In the genomic region with DNA sequence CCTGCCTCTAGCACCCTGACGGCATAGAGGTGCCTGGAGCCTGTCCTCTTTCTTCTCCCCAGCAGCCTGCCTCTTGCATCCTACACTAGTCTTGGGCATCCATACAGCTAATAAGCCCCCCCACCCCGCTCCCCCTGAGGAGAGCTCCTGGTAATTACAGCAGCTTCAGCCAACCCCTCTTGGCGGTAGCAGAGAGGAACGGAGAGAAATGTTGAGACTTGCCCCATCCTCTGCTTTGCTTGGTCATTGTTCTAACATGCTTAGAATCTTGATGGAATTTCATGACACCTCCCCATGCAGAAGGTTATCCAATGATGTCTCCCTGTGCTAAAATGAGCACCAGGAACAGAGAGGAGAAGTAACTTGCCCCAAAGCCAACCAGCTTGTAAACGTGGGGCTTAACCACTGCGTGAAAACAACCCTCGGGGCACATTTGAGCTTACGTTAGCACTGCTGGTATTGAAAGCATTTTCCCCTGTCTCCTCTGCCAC, we compare ENCODE assay signal across 27 mouse cellular contexts. TPM values are rescaled to one million over a fixed set of nuclear protein-coding genes. Genes with fewer than 3 reads are reported as not detected.
DNase-seq lines count a peak whose midpoint lies in the region; ATAC-seq lines count a peak whose summit lies in the region.
"Had no signal": no experiment of that assay in that cellular context is flagged by ENCODE, and none has a peak within 500 bp of the region (broad histone marks: within the 10 kb centered on the region; RNA-seq: fewer than 3 reads in every experiment).

No protein-coding gene starts in this region.

- H3K4me3 ChIP-seq in midbrain, embryonic 14.5 days (replicated peaks; ENCODE audit: low read depth, low read length) = no peak overlapping the region
- H3K4me3 ChIP-seq in midbrain, embryonic 10.5 days = no peak overlapping the region
- H3K4me3 ChIP-seq in embryonic facial prominence, embryonic 10.5 days = no peak overlapping the region
- no peak overlapping the region for H3K4me3 ChIP-seq in embryonic facial prominence, embryonic 15.5 days (replicated peaks)
- H3K4me3 ChIP-seq: erythroblast, embryonic 14.5 days; forebrain, embryonic 13.5 days; heart, embryonic 12.5 days; hindbrain, embryonic 12.5 days; liver, embryonic 15.5 days; stomach, embryonic 15.5 days had no signal

- H3K27ac ChIP-seq in midbrain, embryonic 14.5 days (replicated peaks; ENCODE audit: low read depth, low read length) = no peak overlapping the region
- H3K27ac ChIP-seq in midbrain, embryonic 10.5 days (replicated peaks) = no peak overlapping the region
- no peak overlapping the region for H3K27ac ChIP-seq in embryonic facial prominence, embryonic 10.5 days (replicated peaks)
- H3K27ac ChIP-seq in embryonic facial prominence, embryonic 15.5 days (replicated peaks) = peak overlapping the region; percentile 58
- H3K27ac ChIP-seq: forebrain, embryonic 13.5 days; hindbrain, embryonic 12.5 days; kidney, postnatal 0 days; liver, embryonic 15.5 days; stomach, embryonic 15.5 days had no signal

- H3K27me3 ChIP-seq in midbrain, embryonic 14.5 days (ENCODE audit: control insufficient read depth, insufficient read depth, low read length) = no peaks in the 10 kb centered on the region
- no peaks in the 10 kb centered on the region for H3K27me3 ChIP-seq in midbrain, embryonic 10.5 days (ENCODE audit: low read depth, poor library complexity, severe bottlenecking)
- H3K27me3 ChIP-seq in embryonic facial prominence, embryonic 10.5 days (replicated peaks; ENCODE audit: low read depth, poor library complexity, severe bottlenecking) = no peaks in the 10 kb centered on the region
- H3K27me3 ChIP-seq in embryonic facial prominence, embryonic 15.5 days = no peaks in the 10 kb centered on the region
- H3K27me3 ChIP-seq: forebrain, embryonic 13.5 days; heart, embryonic 12.5 days; hindbrain, embryonic 12.5 days; liver, embryonic 15.5 days; stomach, embryonic 15.5 days had no signal

- 0 out of 2 replicates have a peak, but pooled peaks cover 4% of the 10 kb centered on the region for H3K4me1 ChIP-seq in midbrain, embryonic 14.5 days (ENCODE audit: control insufficient read depth, insufficient read depth, low read length)
- no peaks in the 10 kb centered on the region for H3K4me1 ChIP-seq in midbrain, embryonic 10.5 days
- no peaks in the 10 kb centered on the region for H3K4me1 ChIP-seq in embryonic facial prominence, embryonic 10.5 days
- peaks cover 10% of the 10 kb centered on the region; the same call in 1 of the 2 replicates for H3K4me1 ChIP-seq in embryonic facial prominence, embryonic 15.5 days
- H3K4me1 ChIP-seq: heart, embryonic 12.5 days; hindbrain, embryonic 12.5 days; liver, embryonic 15.5 days; stomach, embryonic 15.5 days had no signal

- no peak for ATAC-seq in midbrain, embryonic 14.5 days (ENCODE audit: low FRiP score, low TSS enrichment)
- ATAC-seq in embryonic facial prominence, embryonic 15.5 days (ENCODE audit: insufficient number of reproducible peaks, low FRiP score, low TSS enrichment, low read depth) = no peak
- no peak for ATAC-seq in frontal cortex, adult (ENCODE audit: low TSS enrichment)
- ATAC-seq: activated CD4-positive, CD25-positive, alpha-beta regulatory T cell, adult 4 months; forebrain, embryonic 13.5 days; inflammation-experienced regulatory T-cells, adult 6 months had no signal

- H3K4me2 ChIP-seq in midbrain, embryonic 14.5 days (ENCODE audit: low read length) = no peak overlapping the region
- H3K4me2 ChIP-seq in embryonic facial prominence, embryonic 15.5 days (replicated peaks) = no peak overlapping the region
- H3K4me2 ChIP-seq: forebrain, embryonic 13.5 days; heart, embryonic 12.5 days; hindbrain, embryonic 12.5 days; liver, embryonic 15.5 days; midbrain, embryonic 11.5 days; stomach, embryonic 15.5 days had no signal

- no peaks in the 10 kb centered on the region for H3K36me3 ChIP-seq in midbrain, embryonic 14.5 days (ENCODE audit: control insufficient read depth, insufficient read depth, low read length)
- H3K36me3 ChIP-seq in midbrain, embryonic 10.5 days = no peaks in the 10 kb centered on the region
- H3K36me3 ChIP-seq in embryonic facial prominence, embryonic 10.5 days (replicated peaks) = no peaks in the 10 kb centered on the region
- H3K36me3 ChIP-seq in embryonic facial prominence, embryonic 15.5 days = no peaks in the 10 kb centered on the region
- H3K36me3 ChIP-seq: heart, embryonic 12.5 days; hindbrain, embryonic 12.5 days; liver, embryonic 15.5 days; stomach, embryonic 15.5 days had no signal

- peak; percentile 18 for DNase-seq in midbrain, embryonic 14.5 days
- no peak for DNase-seq in midbrain, embryonic 10.5 days (ENCODE audit: low spot score)
- DNase-seq in embryonic facial prominence, embryonic 10.5 days (ENCODE audit: low spot score) = peak; percentile 35
- peak; percentile 32 to 49 for DNase-seq in natural killer cell, adult 2 months (ENCODE audit: low spot score in 2 of 2)
- DNase-seq in frontal cortex, postnatal 10 days (ENCODE audit: low spot score in 2 of 2) = no peak
- DNase-seq: adrenal gland, postnatal 10 days; cerebellum, adult 8-10 months; cerebellum, postnatal 36 days; embryo, embryonic 11 days; gastrocnemius, postnatal 14 days; heart, adult 11 months; heart, postnatal 14 days; kidney, adult 18-20 months; lung, postnatal 4 days; thymus, postnatal 36 days had no signal

- 67% methylated on average over 8 of the region's 8 CpGs for WGBS in midbrain, embryonic 14.5 days
- WGBS in midbrain, embryonic 10.5 days = 80% methylated on average over 8 of the region's 8 CpGs
- WGBS in embryonic facial prominence, embryonic 10.5 days = 61% methylated on average over 8 of the region's 8 CpGs
- 40% methylated on average over 8 of the region's 8 CpGs for WGBS in embryonic facial prominence, embryonic 15.5 days

- no peaks in the 10 kb centered on the region for H3K9me3 ChIP-seq in midbrain, embryonic 14.5 days (ENCODE audit: control insufficient read depth, low read length)
- no peaks in the 10 kb centered on the region for H3K9me3 ChIP-seq in midbrain, embryonic 10.5 days (replicated peaks)
- H3K9me3 ChIP-seq in embryonic facial prominence, embryonic 10.5 days = no peaks in the 10 kb centered on the region
- no peaks in the 10 kb centered on the region for H3K9me3 ChIP-seq in embryonic facial prominence, embryonic 15.5 days (replicated peaks)
- H3K9me3 ChIP-seq: forebrain, embryonic 13.5 days; heart, embryonic 12.5 days; hindbrain, embryonic 12.5 days; liver, embryonic 15.5 days; stomach, embryonic 15.5 days had no signal

- H3K9ac ChIP-seq in midbrain, embryonic 14.5 days (replicated peaks; ENCODE audit: low read length) = no peak overlapping the region
- no peak overlapping the region for H3K9ac ChIP-seq in embryonic facial prominence, embryonic 15.5 days
- H3K9ac ChIP-seq: forebrain, embryonic 13.5 days; heart, embryonic 12.5 days; hindbrain, embryonic 12.5 days; liver, embryonic 15.5 days; stomach, embryonic 15.5 days had no signal

RNA-seq across cellular contexts. Expression of gene Diras2, which starts 11.0 kb away (rescaled TPM):
- 3.9 and 5.7 TPM in 2 replicates for polyA plus RNA-seq in midbrain, embryonic 14.5 days (2014; fragmentation: Nextera tagmentation; extraction: Ambion mirVana)
- polyA plus RNA-seq in midbrain, embryonic 10.5 days (2016; fragmentation: Nextera tagmentation; extraction: Ambion mirVana) = 0.04 and 0.09 TPM in 2 replicates
- polyA plus RNA-seq in embryonic facial prominence, embryonic 10.5 days (2016; fragmentation: Nextera tagmentation; extraction: Ambion mirVana) = 0.15 and 0.19 TPM in 2 replicates
- 0.47 and 0.71 TPM in 2 replicates for polyA plus RNA-seq in embryonic facial prominence, embryonic 15.5 days (2015; fragmentation: Nextera tagmentation; extraction: Ambion mirVana)
- polyA plus RNA-seq: activated CD4-positive, CD25-positive, alpha-beta regulatory T cell, adult 4 months; erythroblast, embryonic 14.5 days; inflammation-experienced regulatory T-cells, adult 6 months had no signal

RNA-seq across cellular contexts. Expression of gene Syk, which starts 40.9 kb away (rescaled TPM):
- polyA plus RNA-seq in midbrain, embryonic 14.5 days (2014; fragmentation: Nextera tagmentation; extraction: Ambion mirVana) = 0.77 and 1.9 TPM in 2 replicates
- polyA plus RNA-seq in midbrain, embryonic 10.5 days (2016; fragmentation: Nextera tagmentation; extraction: Ambion mirVana) = 2.3 and 3.0 TPM in 2 replicates
- 2.2 and 2.8 TPM in 2 replicates for polyA plus RNA-seq in embryonic facial prominence, embryonic 10.5 days (2016; fragmentation: Nextera tagmentation; extraction: Ambion mirVana)
- 3.0 and 3.6 TPM in 2 replicates for polyA plus RNA-seq in embryonic facial prominence, embryonic 15.5 days (2015; fragmentation: Nextera tagmentation; extraction: Ambion mirVana)

Comparison
In these comparisons a context has a peak if more than half of its experiments do, and no peak if none do; other contexts are left out.
1. DNase-seq: peak in midbrain, embryonic 14.5 days (single experiment), embryonic facial prominence, embryonic 10.5 days (single experiment) and natural killer cell, adult 2 months (2 of 2); none in midbrain, embryonic 10.5 days (single experiment) and frontal cortex, postnatal 10 days (0 of 2).